Mouse (Mus musculus) brown adipose tissue, adult 24 weeks (tissue): ENCODE measurements around the gene Alg1. TPM values are rescaled to one million over a fixed set of nuclear protein-coding genes. Genes with fewer than 3 reads are reported as not detected.

ENCODE experiments used
- H3K27ac ChIP-seq: fragments of 200-500 bp; replicated peaks from 2 replicates; pipeline ENCODE4 v1.5.1; 2012; ENCODE audit warnings: low read depth, mild to moderate bottlenecking, low read length
- H3K4me1 ChIP-seq: fragments of 200-500 bp; 2 replicates; pipeline ENCODE4 v1.6.1; 2012; ENCODE audit warnings: low read length, mixed read lengths; ENCODE audit not compliant: control insufficient read depth, insufficient read depth, insufficient read length
- H3K4me3 ChIP-seq: fragments of 200-500 bp; 2 replicates; pipeline ENCODE4 v1.5.1; 2012; ENCODE audit warnings: low read depth, mild to moderate bottlenecking, low read length, moderate library complexity; ENCODE audit not compliant: insufficient read depth
- polyA plus RNA-seq: library from polyadenylated mRNA; stranded (reverse); fragments of >200 nt; gene quantifications from 2 replicates; pipeline ENCODE4 v1.2.4, GENCODE M21; 2012; ENCODE audit not compliant: missing spikeins, insufficient read depth, insufficient read length

The Alg1 gene
- polyA plus RNA-seq = 20.0 and 20.2 TPM in 2 replicates

- 0 out of 2 replicates have a peak, but pooled peaks cover 2% of the 10 kb centered on the region for H3K4me1 ChIP-seq
- peak within 1 kb of the TSS; percentile 47 for H3K27ac ChIP-seq
- H3K4me3 ChIP-seq = peak within 1 kb of the TSS; percentile 78
These were observed at the start of gene Alg1 for GRCm38 (mm10) chr16:5233418-5234313. Gene Alg1, plus strand, starts transcription at chr16:5233621.

- Histone ChIP-seq H3K27ac (no peak overlapping the region), H3K4me1 (peaks cover 17% of the 10 kb centered on the region), H3K4me3 (no peak overlapping the region)
These were observed 49.3 kb upstream of the Alg1 start for GRCm38 (mm10) chr16:5184101-5184500.

- H3K4me1 ChIP-seq = peaks cover 19% of the 10 kb centered on the region
- no peak overlapping the region for H3K27ac ChIP-seq
- no peak overlapping the region for H3K4me3 ChIP-seq
These were observed 48.5 kb upstream of the Alg1 start for GRCm38 (mm10) chr16:5184956-5185355.

- Histone ChIP-seq H3K4me3 (no peak overlapping the region), H3K27ac (no peak overlapping the region), H3K4me1 (peaks cover 19% of the 10 kb centered on the region)
These were observed 47.7 kb upstream of the Alg1 start for GRCm38 (mm10) chr16:5185691-5186090.

GRCm38 (mm10) chr16:5186234-5186633 lies 47.2 kb upstream of the Alg1 start:
- Histone ChIP-seq H3K4me1 (peaks cover 19% of the 10 kb centered on the region), H3K4me3 (no peak overlapping the region), H3K27ac (no peak overlapping the region)

- no peak overlapping the region for H3K27ac ChIP-seq
- H3K4me3 ChIP-seq = no peak overlapping the region
- no peaks in the 10 kb centered on the region for H3K4me1 ChIP-seq
These were observed 38.3 kb upstream of the Alg1 start for GRCm38 (mm10) chr16:5195080-5195479.

GRCm38 (mm10) chr16:5202681-5203080 lies 30.7 kb upstream of the Alg1 start:
- peak overlapping the region; percentile 10; the same call in 1 of the 2 replicates for H3K27ac ChIP-seq
- H3K4me1 ChIP-seq = no peaks in the 10 kb centered on the region
- peak overlapping the region; percentile 82 for H3K4me3 ChIP-seq

- peak overlapping the region; percentile 82 for H3K4me3 ChIP-seq
- no peaks in the 10 kb centered on the region for H3K4me1 ChIP-seq
- H3K27ac ChIP-seq = peak overlapping the region; percentile 10; the same call in 1 of the 2 replicates
These were observed 30.2 kb upstream of the Alg1 start for GRCm38 (mm10) chr16:5203200-5203599.

- Histone ChIP-seq H3K27ac (peak within 1 kb of the TSS; percentile 23), H3K4me1 (no peaks in the 10 kb centered on the region), H3K4me3 (peak within 1 kb of the TSS; percentile 82)
These were observed 29.6 kb upstream of the Alg1 start, which contains the start of gene Nagpa for GRCm38 (mm10) chr16:5203668-5204433. Gene Nagpa, minus strand, starts transcription at chr16:5204012.

- Histone ChIP-seq H3K4me3 (no peak overlapping the region), H3K4me1 (no peaks in the 10 kb centered on the region), H3K27ac (no peak overlapping the region)
These were observed 27.9 kb upstream of the Alg1 start for GRCm38 (mm10) chr16:5205431-5205970.

- no peaks in the 10 kb centered on the region for H3K4me1 ChIP-seq
- no peak overlapping the region for H3K4me3 ChIP-seq
- no peak overlapping the region for H3K27ac ChIP-seq
These were observed 27.4 kb upstream of the Alg1 start for GRCm38 (mm10) chr16:5206051-5206450.

- H3K4me3 ChIP-seq = no peak overlapping the region
- no peak overlapping the region for H3K27ac ChIP-seq
- no peaks in the 10 kb centered on the region for H3K4me1 ChIP-seq
These were observed 23.1 kb upstream of the Alg1 start for GRCm38 (mm10) chr16:5210365-5210764.

- H3K4me3 ChIP-seq = no peak overlapping the region
- H3K27ac ChIP-seq = no peak overlapping the region
- H3K4me1 ChIP-seq = no peaks in the 10 kb centered on the region
These were observed 21.3 kb upstream of the Alg1 start for GRCm38 (mm10) chr16:5212150-5212549.

GRCm38 (mm10) chr16:5214126-5214525 lies 19.3 kb upstream of the Alg1 start:
- Histone ChIP-seq H3K27ac (no peak overlapping the region), H3K4me3 (no peak overlapping the region), H3K4me1 (no peaks in the 10 kb centered on the region; the same call in 1 of the 2 replicates)

GRCm38 (mm10) chr16:5216686-5217085 lies 16.7 kb upstream of the Alg1 start:
- Histone ChIP-seq H3K4me1 (no peaks in the 10 kb centered on the region; the same call in 1 of the 2 replicates), H3K27ac (no peak overlapping the region), H3K4me3 (no peak overlapping the region)
